Mouse (Mus musculus) layer of hippocampus, postnatal 10 days (tissue): ENCODE measurements around the gene Myo18b. TPM values are rescaled to one million over a fixed set of nuclear protein-coding genes. Genes with fewer than 3 reads are reported as not detected.

Experiments used
- DNase-seq, 2 experiments: peaks; one replicate each; pipeline ENCODE4 v3.0.0; 2021; ENCODE audit warnings: low spot score in 2 of 2
- total RNA-seq, 2 experiments: library from RNA; stranded (reverse); gene quantifications; 2 replicates each; pipeline ENCODE4 v1.2.3; 2021

The Myo18b gene
- total RNA-seq, 2 experiments from 2014 or later = 3.6 to 3.7 TPM

DNA sequence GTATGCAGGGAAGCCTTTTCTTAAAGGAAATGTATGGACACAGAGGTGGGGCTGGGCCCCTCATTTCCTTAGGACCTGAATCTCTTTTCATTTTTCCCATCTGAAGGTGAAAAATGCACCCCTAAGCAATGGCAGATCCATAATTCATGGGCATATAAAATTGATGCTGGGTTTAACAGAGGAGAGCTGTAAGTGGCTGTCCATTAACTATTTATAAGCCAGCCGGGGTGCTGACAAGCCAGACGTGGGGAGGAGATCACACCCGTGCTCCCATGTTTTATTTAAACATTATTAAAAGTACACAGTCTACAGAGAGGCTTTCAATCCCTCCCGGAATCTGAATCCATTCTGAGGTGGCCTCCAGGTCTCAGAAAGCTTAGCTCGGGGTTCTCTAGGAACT is 146.5 kb downstream of the Myo18b start:
- no peak for DNase-seq

DNA sequence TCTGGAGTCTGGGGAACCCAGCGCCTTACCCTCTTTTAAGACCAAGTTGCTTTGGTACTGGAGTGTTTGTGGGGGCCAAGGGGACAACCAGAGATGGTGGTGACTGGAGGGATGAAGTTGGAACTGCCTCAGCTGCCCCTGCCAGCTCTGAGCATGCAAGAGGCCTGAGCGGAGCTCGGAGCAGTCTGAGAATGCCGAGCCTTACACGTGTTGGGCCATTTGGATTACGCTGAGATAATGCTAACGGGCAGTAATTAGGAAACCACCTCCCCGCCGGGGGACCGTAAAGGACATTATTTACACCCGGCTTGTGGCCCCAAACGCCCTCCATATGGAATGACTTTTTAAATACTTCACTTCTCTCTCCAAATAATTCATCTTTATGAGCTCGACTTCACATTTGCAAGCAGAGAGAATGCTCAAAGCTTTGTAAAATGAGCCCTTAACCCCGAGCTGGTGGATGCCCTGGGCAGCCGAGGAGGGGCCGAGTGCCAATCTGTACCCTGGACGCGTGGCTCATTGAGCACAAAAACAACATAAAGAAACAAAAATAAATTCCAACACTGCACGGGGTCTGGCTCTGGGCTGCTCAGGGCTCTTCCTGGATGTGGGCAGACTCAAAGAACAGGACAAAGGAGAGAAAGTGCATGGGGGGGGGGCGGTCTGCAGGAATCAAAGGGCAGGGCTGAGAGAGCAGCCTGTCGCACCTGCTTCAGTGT is 148.0 kb downstream of the Myo18b start:
- no peak for DNase-seq

DNA sequence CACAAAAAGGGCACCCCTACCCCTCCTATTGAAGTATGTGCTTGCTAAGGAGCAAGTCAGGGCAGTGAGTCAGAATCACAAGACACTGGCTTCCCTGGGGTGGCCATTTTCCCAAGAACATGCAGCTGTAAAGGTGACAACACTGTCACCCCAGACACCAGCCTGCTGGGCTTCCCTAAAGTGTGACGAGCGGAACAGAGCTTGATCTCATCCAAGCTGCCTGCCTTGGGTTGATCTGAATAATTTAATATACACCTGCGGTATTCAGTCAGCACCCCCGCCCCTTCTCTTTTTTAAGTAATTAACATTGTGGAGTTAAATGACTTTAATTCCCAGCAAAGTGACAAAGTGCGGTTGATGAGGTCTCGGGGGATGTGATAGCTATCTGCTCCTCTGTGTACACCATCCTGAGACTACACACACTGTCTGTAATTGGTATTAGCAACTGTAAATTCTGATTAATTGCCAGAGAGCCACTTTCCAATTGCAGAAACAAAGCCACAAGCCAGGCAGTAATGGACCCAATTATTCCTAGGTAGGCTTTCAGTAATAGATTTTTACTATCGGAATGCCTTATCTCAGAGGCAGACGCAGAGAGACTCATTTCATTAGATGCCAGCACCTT is 148.7 kb downstream of the Myo18b start:
- DNase-seq = no peak

DNA sequence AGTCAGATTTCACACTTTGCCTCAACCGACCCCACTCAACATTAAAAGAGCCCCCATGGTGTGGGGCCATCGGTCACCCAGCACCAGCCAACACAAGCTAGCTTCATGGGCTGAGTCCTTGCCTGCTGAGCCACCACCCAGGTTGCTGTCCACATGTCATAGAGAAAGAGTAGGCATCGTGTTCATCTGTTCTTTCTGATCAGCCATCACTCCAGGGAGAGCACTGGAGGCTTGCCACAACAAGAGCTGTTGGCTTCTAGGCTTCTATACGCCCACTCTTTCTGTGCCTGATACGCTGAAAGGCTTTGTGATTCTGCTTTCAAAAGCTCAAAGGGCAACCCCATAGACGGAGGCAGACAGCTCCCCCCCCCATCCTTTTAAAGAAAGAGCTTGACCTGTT is 151.0 kb downstream of the Myo18b start:
- DNase-seq = peak; percentile 59 to 62

DNA sequence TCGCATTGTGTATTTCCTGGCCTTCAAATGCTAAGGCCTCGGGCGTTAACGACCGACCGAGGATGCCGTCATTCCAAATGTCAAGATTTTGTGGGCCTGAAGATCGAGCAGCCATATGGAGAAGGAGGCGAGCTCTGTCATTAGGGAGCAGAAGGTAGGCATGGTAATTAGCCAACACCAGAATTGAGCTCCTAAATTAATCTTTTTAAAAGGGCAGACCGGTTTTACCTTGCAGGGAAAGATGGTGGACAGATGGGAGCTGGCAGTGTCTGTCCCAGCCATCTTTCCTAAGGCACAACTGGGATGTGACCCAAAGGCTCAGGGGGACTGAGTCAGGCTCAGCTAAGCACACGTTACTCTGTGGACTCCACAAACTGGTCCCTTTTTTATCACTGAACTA is 151.6 kb downstream of the Myo18b start:
- DNase-seq = no peak

DNA sequence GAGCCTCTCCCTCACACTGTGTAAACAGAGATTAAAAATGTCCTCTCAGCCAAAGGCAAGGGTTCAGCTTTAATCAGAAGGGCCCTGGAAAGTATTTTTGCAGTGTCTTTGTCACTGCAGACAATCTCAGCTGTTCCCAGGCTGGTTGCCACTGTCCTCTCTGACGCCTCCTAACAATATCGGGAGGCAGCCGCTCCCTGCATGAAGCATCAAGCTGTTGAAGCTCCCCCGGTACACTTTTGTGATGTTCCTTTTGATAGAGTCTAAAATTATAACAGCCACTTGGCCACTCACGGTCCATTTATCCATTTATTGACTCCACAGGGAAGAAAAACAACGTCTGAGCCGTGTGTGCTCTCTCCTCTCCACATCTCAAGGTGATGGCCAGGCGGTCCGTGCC is 153.0 kb downstream of the Myo18b start:
- no peak for DNase-seq

DNA sequence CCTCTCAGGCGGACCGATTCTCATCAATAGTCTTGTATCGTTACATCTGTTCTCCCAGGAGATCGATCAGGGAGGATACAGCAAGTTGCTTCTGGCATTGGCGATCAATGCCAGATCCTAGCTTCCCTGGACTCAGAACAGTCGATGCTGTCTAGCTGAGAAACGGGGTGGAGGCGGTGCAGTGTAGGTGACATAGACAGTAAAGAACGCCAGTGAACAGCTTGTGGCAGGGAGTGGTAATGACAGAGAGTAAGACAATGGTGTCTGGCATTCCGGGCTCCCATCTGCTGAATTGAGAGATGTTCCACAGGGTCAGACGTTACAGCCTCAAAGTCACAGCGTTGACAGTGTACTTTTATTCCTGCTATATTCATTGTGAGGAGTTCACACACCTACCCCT is 155.5 kb downstream of the Myo18b start:
- DNase-seq = peak; percentile 51 to 60

DNA sequence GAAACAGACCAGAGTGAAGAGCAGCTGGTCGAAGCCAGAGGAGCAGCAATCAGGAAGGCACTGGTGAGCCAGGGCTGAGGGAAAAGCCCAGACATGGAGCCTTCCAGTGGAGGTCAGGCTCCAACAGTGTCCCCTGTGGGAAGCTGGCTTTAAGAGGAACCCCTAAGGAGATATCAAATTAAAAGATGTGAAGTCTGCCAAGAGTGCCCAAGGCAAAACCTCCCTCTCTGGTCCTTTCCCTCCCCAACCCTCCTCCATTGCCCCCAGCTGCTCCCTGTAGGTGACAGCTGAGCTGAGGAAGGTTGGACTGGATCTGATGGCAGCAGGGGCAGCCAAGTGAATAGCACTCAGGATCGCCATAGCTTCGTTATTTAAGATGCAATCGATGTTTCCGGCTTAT is 161.1 kb downstream of the Myo18b start:
- no peak for DNase-seq

DNA sequence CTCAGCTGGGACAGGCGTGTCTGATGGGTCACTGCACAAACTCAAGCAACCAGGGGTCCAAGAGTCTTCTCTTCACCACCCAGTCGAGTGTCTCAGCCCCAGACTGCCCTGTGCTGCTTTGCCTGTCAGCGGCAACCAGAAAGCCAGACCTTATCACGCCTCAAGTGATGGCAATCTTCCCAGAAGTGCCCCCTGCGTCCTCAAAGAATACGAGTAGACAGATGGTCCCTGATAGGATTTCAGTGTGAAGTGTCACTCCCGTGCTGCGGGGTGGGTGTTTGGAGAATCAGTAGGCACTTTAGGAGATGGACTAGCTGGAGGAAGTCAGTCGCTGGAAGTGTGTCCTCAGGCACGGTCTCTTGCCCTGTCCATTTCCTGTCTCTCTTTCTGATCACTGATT is 165.6 kb downstream of the Myo18b start:
- DNase-seq = no peak

DNA sequence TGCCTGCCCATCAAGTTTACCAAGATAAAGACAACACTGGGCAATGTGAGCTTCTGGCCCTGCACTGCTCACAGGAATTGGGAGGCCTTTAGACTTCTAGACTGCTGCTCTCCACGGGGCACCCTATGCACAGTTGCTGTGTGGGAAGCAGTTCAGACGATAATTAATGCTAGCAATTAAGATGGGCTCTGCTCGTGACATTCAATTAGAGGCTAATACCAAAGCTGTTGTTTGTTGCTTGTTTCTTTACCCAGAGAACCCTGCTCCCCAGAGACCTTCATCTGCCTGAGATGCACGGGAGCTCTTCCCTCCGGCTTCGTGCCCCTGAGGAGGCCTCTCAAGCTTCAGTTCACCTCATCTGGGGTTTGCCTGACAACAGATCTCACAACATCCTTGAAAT is 167.7 kb downstream of the Myo18b start:
- no peak for DNase-seq

DNA sequence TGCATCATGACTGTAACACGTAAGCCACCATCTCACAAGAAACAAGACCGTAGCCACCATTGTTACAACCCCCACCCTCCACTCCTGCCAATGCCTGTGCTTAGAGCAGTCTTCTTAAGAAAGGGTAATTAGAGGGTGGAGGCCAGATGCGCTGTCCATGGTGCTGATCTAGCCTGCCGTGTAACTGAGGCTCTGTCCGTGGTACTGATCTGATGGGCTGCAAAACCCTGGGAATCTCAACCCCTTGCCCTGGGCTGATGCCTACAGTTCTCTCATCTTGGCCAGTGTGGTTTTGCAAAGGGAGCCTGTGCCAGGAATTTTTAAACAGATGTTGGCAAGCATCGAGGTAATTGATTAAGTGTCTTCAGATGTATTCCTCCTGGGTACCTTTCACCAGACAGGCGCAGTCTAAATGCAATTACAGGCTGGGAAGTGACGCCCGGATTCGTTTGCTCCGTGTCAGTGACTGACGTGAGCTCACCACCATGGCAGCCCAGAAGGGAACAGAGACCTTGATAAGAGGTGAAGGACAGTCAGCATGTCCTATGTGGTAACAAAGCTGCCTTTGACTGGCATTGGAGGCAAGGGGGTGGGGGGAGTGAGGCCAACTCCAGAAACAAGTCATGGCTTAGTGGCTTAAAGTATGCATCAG is 177.4 kb downstream of the Myo18b start:
- peak; percentile 78 to 81 for DNase-seq

DNA sequence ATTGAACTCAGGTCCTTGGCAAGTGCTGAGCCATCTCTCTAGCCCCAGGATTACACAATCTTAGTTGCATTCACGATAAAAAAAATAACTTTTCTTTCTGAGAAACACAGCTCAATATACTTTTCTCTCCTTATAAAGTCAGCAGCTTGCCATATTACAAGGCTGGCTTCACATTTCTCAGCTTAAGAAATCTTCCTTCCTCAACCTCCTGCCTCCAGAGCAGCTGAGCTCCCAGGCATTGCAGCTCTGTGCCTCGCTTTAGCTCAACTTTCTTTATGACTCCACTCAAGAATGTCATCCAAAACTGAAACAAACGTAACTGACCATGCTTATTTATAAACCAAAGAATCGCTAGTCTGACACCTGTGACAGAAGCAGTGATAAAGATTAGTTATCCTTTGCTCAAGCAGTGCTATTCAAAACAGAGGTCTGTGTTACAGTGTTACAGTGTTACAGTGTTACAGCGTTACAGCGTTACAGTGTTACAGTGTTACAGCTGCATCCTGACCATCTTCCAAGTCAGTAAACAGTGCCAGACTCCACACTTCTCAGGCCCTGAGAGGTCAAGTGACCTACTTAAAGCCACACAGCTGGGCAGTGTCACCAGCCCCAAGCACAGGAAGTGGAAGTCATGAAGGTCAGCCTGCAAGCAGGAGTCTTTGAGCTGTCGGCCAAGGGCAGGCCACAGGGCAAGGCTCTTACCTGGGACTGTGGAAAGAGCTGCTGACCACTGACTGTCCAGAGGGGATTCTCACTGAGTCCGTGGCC is 181.3 kb downstream of the Myo18b start:
- DNase-seq = no peak

DNA sequence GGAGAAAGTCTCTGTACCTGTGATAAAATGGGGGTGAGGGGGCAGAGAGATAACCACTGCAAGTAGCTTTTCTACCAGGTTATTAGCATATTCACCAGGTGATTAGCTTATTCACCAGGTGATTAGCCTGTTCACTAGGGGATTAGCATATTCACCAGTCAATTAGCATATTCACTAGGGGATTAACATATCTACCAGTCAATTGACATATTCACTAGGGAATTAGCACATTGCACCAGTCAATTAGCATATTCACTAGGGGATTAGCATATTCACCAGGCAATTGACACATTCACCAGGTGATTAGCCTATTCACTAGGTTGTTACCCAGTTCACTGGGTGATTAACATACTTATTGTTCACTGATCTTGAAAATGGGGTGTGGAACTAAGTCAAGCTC is 186.3 kb downstream of the Myo18b start:
- no peak for DNase-seq

DNA sequence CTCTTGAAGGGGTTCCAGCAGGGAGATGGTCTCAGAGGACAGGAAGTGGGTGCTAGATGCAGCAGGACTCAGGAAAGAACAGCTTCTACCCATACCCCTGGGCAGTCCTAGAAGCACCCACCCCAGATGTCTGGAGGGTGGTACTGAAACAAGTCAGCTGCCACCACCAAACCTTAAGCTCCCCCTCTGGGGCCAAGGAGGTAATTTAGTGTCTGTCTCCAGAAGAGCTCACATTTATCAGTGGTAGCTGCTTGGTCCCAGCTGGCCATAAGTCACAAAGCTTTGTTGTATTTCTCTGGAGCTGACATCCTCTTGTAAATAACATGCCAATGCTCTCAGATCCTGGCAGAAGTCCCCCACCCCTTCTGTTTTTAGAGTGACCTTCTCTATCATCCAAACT is 187.7 kb downstream of the Myo18b start:
- DNase-seq = no peak

DNA sequence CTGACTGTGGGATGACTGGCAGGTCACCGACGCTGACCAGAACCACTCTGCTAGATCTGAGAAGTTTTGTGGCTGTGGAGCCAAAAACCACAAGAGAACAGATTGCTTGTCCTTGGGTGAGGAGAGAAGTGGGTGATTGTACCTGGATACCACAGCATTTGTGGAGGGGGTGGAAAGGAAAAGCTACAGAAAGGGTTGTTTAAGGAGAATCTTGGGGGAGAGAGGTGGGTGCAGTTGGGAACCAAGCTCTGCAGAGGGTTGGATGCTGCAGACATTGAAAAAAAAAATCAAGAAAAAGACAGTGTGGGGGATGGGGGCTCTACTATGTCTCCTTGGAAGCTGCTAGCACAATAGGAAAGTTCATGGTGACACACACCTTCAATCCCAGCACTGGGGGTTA is 188.7 kb downstream of the Myo18b start:
- DNase-seq = no peak

DNA sequence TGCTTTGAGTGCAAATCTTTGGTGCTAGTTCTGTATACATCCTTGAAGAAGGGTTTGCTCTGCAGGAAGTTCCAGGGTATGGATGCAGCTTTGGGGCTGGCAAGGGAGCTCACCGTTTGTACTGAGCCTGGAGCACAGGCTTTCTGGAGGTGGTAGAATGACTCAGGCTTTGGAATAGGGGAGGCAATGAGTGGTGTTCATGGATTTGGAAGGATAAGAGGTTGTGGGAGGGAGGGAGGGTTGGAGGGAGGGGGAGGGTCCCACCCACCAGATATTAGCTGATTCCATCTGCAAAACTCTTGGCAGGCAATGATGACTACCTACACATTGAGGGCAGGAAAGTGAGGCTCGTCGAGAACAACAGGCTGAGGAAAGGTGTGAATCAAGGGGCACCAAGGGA is 195.4 kb downstream of the Myo18b start:
- DNase-seq = no peak

DNA sequence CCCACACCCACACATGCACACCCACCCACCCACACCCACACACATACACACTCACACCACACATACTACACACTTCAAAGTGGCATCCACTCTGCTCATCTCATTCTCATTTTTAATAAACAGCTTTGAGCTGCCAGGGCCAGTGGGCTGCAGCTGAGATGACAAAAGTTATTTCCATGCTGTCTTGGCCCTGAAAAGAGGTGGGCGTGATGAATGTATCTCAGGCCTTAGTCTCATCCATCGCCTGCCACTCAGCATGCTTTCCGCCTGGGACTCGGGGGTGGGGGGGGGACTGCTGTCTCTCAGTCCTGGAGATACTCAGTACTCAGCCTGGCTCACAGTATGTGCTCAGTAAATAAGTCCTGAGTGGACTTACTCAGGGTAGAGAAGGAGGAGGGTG is 199.5 kb downstream of the Myo18b start:
- no peak for DNase-seq

DNA sequence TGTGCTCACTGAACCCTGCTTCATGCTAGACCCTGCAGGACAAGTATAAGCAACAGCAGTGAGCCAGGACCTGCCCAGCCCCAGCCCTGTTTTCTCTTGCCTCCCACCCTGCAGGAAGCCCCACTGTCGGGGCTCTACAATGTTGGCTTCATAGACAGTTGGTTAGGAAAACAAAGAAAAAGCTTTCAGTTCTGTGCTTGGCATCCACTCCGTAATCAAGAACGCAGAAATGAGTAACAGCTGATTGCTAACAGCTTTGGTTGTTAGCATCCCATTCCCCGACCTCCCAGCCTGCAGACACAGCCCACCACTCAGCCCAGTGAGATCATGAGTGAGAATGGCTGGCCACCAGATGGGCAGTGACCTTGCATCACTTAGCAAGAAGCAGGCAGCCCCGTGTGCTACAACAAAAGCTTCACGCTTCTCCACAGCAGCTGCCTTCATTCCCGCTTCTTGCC is 200.9 kb downstream of the Myo18b start:
- DNase-seq = peak; percentile 34 to 43

DNA sequence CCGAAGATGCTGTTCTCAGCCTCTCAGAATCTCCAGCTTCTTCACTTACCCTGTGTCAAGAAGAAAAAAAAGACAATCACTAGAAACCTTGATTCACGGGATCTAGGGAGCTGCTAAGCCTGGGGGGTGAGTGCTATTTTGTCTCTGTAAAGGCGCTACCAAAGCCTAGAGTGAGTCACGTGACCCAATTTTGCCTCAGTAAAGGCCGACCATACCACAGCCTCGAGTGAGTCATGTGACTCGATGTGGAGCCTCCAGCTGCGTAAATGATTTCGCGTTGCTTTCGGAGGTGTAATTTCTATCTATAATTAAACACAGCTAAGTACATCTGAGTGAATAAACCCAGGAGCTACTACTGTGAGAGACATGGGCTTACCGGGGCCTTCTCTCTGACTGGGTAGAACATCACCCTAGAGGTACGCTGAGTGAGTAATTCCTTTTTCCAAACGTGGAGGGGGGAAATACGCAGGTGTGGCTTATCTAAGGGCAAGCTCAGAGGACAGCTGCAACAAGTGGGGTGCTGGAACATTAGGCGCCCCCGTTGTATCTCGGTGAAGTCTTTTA is 202.8 kb downstream of the Myo18b start:
- no peak for DNase-seq

DNA sequence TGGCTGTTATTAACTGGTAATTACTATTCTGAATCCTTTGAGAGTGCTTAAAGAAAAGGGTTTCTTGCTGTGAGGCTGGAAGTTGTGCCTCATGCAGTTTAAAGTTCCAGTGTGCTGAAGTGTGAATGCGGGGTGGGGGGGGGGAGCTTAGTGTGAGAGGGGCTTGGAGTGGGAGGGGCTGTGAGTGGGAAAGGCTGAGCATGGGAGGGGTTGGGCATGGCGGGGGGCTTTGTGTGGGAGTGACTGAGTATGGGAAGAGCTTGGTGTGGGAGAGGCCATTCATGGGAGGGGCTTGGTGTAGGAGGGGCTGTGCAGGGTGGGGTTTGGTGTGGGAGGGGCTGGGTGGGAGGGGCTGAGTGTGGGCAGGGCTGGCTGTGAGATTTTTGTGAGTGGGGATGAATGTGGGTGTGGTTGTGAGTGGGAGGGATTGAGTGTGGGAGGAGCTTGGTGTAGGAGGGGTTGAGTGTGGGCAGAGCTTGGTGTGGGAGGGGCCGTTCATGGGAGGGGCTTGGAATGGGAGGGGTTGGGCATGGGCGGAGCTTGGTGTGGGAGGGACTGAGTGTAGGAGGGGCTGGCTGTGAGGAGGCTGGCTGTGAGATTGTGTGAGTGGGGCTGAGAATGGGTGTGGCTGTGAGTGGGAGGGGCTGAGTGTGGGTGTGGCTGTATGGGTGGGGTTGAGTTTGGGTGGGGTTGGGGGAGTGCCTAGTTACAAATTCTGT is 208.9 kb downstream of the Myo18b start:
- no peak for DNase-seq
